Mouse (Mus musculus): ENCODE data around the gene Azgp1.
"Not testable (repeated sequence)": the region's sequence is repeated elsewhere in the genome, so short reads cannot be mapped to it uniquely, and the experiment has no call there.

Gene Azgp1

GRCm38 (mm10) chr5:137981300-137981699 is at the start of gene Azgp1:
Gene Azgp1 (plus strand): TSS chr5:137981520.
- DNase-seq (ENCODE audit: low read depth, low spot score) = no peak

- DNase-seq (ENCODE audit: low read depth, low spot score) = not testable (repeated sequence)
Observed at GRCm38 (mm10) chr5:137933934-137934333, 47.4 kb upstream of the Azgp1 start.

- DNase-seq (ENCODE audit: low read depth, low spot score) = no peak
Observed at GRCm38 (mm10) chr5:137936486-137936885, 44.8 kb upstream of the Azgp1 start.

GRCm38 (mm10) chr5:137937238-137937637 is 44.1 kb upstream of the Azgp1 start:
- no peak for DNase-seq (ENCODE audit: low read depth, low spot score)

- DNase-seq (ENCODE audit: low read depth, low spot score) = no peak
Observed at GRCm38 (mm10) chr5:137940948-137941347, 40.4 kb upstream of the Azgp1 start.

GRCm38 (mm10) chr5:137943133-137943532 is 38.2 kb upstream of the Azgp1 start:
- DNase-seq (ENCODE audit: low read depth, low spot score) = no peak

GRCm38 (mm10) chr5:137947303-137947702 is 34.0 kb upstream of the Azgp1 start:
- DNase-seq (ENCODE audit: low read depth, low spot score) = no peak

- no peak for DNase-seq (ENCODE audit: low read depth, low spot score)
Observed at GRCm38 (mm10) chr5:137951218-137951617, 30.1 kb upstream of the Azgp1 start.

GRCm38 (mm10) chr5:137956404-137956803 is 24.9 kb upstream of the Azgp1 start:
- no peak for DNase-seq (ENCODE audit: low read depth, low spot score)

GRCm38 (mm10) chr5:137962945-137963344 is 18.4 kb upstream of the Azgp1 start, which contains the start of gene Gjc3:
Gene Gjc3 (minus strand): TSS chr5:137963098.
- peak; percentile 74 for DNase-seq (ENCODE audit: low read depth, low spot score)

GRCm38 (mm10) chr5:137966492-137966891 is 14.8 kb upstream of the Azgp1 start:
- peak; percentile 95 for DNase-seq (ENCODE audit: low read depth, low spot score)

- DNase-seq (ENCODE audit: low read depth, low spot score) = no peak
Observed at GRCm38 (mm10) chr5:137973161-137973560, 8.2 kb upstream of the Azgp1 start.

- DNase-seq (ENCODE audit: low read depth, low spot score) = peak; percentile 51
Observed at GRCm38 (mm10) chr5:137973738-137974137, 7.6 kb upstream of the Azgp1 start.

GRCm38 (mm10) chr5:137974724-137975123 is 6.6 kb upstream of the Azgp1 start:
- no peak for DNase-seq (ENCODE audit: low read depth, low spot score)

GRCm38 (mm10) chr5:137975434-137975833 is 5.9 kb upstream of the Azgp1 start:
- DNase-seq (ENCODE audit: low read depth, low spot score) = no peak

- DNase-seq (ENCODE audit: low read depth, low spot score) = no peak
Observed at GRCm38 (mm10) chr5:137977291-137977690, 4.0 kb upstream of the Azgp1 start.

GRCm38 (mm10) chr5:137979081-137979480 is 2.2 kb upstream of the Azgp1 start:
- DNase-seq (ENCODE audit: low read depth, low spot score) = no peak

GRCm38 (mm10) chr5:137986351-137986750 is 5.0 kb downstream of the Azgp1 start:
- DNase-seq (ENCODE audit: low read depth, low spot score) = no peak

GRCm38 (mm10) chr5:138009437-138009836 is 28.1 kb downstream of the Azgp1 start:
- DNase-seq (ENCODE audit: low read depth, low spot score) = no peak

- no peak for DNase-seq (ENCODE audit: low read depth, low spot score)
Observed at GRCm38 (mm10) chr5:138012382-138012781, 31.1 kb downstream of the Azgp1 start.

- DNase-seq (ENCODE audit: low read depth, low spot score) = no peak
Observed at GRCm38 (mm10) chr5:138016530-138016929, 35.2 kb downstream of the Azgp1 start.

GRCm38 (mm10) chr5:138016997-138017396 is 35.7 kb downstream of the Azgp1 start:
- no peak for DNase-seq (ENCODE audit: low read depth, low spot score)

- not testable (repeated sequence) for DNase-seq (ENCODE audit: low read depth, low spot score)
Observed at GRCm38 (mm10) chr5:138019577-138019976, 38.3 kb downstream of the Azgp1 start.

GRCm38 (mm10) chr5:138020961-138021479 is 39.7 kb downstream of the Azgp1 start, which contains the start of the genes Smok3a and Smok3b:
Gene Smok3a (plus strand): TSS chr5:138021261.
Gene Smok3b (plus strand): TSS chr5:138021429.
- DNase-seq (ENCODE audit: low read depth, low spot score) = not testable (repeated sequence)
